Mouse (Mus musculus) lung, adult 2 months (tissue): ENCODE results near the gene Dazap1.

Experiments
- CTCF ChIP-seq: fragments of 200-500 bp; IDR thresholded peaks from 2 replicates; pipeline ENCODE4 v1.5.1; 2011; ENCODE audit warnings: mild to moderate bottlenecking, low read length, control low read depth; ENCODE audit not compliant: insufficient read depth
- POLR2A ChIP-seq: fragments of 200-500 bp; IDR thresholded peaks from 2 replicates; pipeline ENCODE4 v1.6.1; 2011; ENCODE audit warnings: low read depth, mild to moderate bottlenecking, control low read depth, low read length, borderline replicate concordance; ENCODE audit errors: extremely low read depth

DNA sequence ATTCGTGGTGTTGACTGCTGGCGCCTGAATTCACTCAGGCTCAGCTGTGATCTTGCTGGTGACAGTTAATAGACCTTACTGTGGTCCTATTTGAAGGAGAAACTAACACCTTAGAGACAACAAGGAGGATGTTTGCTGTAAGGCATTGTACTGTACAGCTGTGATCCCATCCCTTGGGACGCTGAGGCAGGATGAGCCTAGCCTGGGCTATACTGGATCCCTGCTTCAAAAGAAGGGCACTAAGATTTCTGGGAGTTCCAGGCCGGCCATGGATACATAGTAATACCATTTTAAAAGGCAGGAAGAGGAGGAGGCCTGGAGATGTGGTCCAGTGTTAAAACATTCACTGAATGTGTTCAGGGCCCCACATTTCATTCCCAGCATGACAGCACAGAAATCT lies 10.7 kb upstream of the Dazap1 start:
- TF ChIP-seq CTCF: no peak
- TF ChIP-seq POLR2A: no peak
